Mouse (Mus musculus): Measurements from ENCODE around the gene Il1rn. TPM values are rescaled to one million over a fixed set of nuclear protein-coding genes. Genes with fewer than 3 reads are reported as not detected.

The Il1rn gene
- polyA plus RNA-seq (2017; shearing (Covaris generic)): 0.75 TPM

GRCm38 (mm10) chr2:24336545-24336944, at the start of gene Il1rn:
Gene Il1rn, plus strand, starts transcription at chr2:24336853.

GRCm38 (mm10) chr2:24290896-24291295, 45.8 kb upstream of the Il1rn start, which contains the start of gene Il1f10:
Gene Il1f10, plus strand, starts transcription at chr2:24291196.

GRCm38 (mm10) chr2:24367030-24367894, 30.6 kb downstream of the Il1rn start, which contains the start of gene Psd4:
Gene Psd4, plus strand, starts transcription at chr2:24367580.

Other genes with a start within 250 kb of the Il1rn start
- not detected for gene Tbpl2, start 240.3 kb upstream of the Il1rn start, polyA plus RNA-seq (2017; shearing (Covaris generic))
- not detected for gene Il1f8, start 183.7 kb upstream of the Il1rn start, polyA plus RNA-seq (2017; shearing (Covaris generic))
- gene Il1f9, start 150.4 kb upstream of the Il1rn start, polyA plus RNA-seq (2017; shearing (Covaris generic)): not detected
- gene Il1f6, start 121.4 kb upstream of the Il1rn start, polyA plus RNA-seq (2017; shearing (Covaris generic)): not detected
- not detected for gene Il1f5, start 59.9 kb upstream of the Il1rn start, polyA plus RNA-seq (2017; shearing (Covaris generic))
- gene Il1f10, start 45.7 kb upstream of the Il1rn start, polyA plus RNA-seq (2017; shearing (Covaris generic)): not detected
- 145 TPM for gene Psd4, start 30.7 kb downstream of the Il1rn start, polyA plus RNA-seq (2017; shearing (Covaris generic))
- 0.13 TPM for gene Pax8, start 138.7 kb downstream of the Il1rn start, polyA plus RNA-seq (2017; shearing (Covaris generic))